Mouse (Mus musculus): ENCODE measurements at regions not wholly inside any gene's neighbourhood (a gene's known extent, or its start where the extent isn't known, plus 50 kb on each side); places are given as distances from the start of the nearest gene placed in this dataset.
"Not testable (repeated sequence)": the region's sequence is repeated elsewhere in the genome, so short reads cannot be mapped to it uniquely, and the experiment has no call there.

GRCm38 (mm10) chr6:31898609-31899008 lies 151.4 kb upstream of the 1700012A03Rik start:
- no peak for DNase-seq (ENCODE audit: low spot score)

GRCm38 (mm10) chr6:31897001-31897400 lies 153.0 kb upstream of the 1700012A03Rik start:
- DNase-seq (ENCODE audit: low spot score) = no peak

GRCm38 (mm10) chr6:31895835-31896234 lies 154.2 kb upstream of the 1700012A03Rik start:
- DNase-seq (ENCODE audit: low spot score) = peak; percentile 65

GRCm38 (mm10) chr6:31886931-31887330 lies 163.1 kb upstream of the 1700012A03Rik start:
- no peak for DNase-seq (ENCODE audit: low spot score)

GRCm38 (mm10) chr6:31885196-31885595 lies 164.8 kb upstream of the 1700012A03Rik start:
- DNase-seq (ENCODE audit: low spot score) = not testable (repeated sequence)

- no peak for DNase-seq (ENCODE audit: low spot score)
These were observed 166.3 kb upstream of the 1700012A03Rik start for GRCm38 (mm10) chr6:31883726-31884125.

- DNase-seq (ENCODE audit: low spot score) = no peak
These were observed 175.4 kb upstream of the 1700012A03Rik start for GRCm38 (mm10) chr6:31874616-31875015.

- DNase-seq (ENCODE audit: low spot score) = no peak
These were observed 176.1 kb upstream of the 1700012A03Rik start for GRCm38 (mm10) chr6:31873911-31874310.

GRCm38 (mm10) chr6:31871766-31872165 lies 178.3 kb upstream of the 1700012A03Rik start:
- no peak for DNase-seq (ENCODE audit: low spot score)

GRCm38 (mm10) chr6:31861996-31862395 lies 188.1 kb upstream of the 1700012A03Rik start:
- DNase-seq (ENCODE audit: low spot score) = no peak

- no peak for DNase-seq (ENCODE audit: low spot score)
These were observed 190.4 kb upstream of the 1700012A03Rik start for GRCm38 (mm10) chr6:31859621-31860020.

- DNase-seq (ENCODE audit: low spot score) = no peak
These were observed 195.8 kb upstream of the 1700012A03Rik start for GRCm38 (mm10) chr6:31854261-31854660.

GRCm38 (mm10) chr6:31846319-31846718 lies 203.7 kb upstream of the 1700012A03Rik start:
- peak; percentile 21 for DNase-seq (ENCODE audit: low spot score)

- no peak for DNase-seq (ENCODE audit: low spot score)
These were observed 204.4 kb upstream of the 1700012A03Rik start for GRCm38 (mm10) chr6:31845671-31846070.

GRCm38 (mm10) chr6:31840621-31841020 lies 209.4 kb upstream of the 1700012A03Rik start:
- DNase-seq (ENCODE audit: low spot score) = no peak

GRCm38 (mm10) chr6:31838588-31838987 lies 211.5 kb upstream of the 1700012A03Rik start:
- DNase-seq (ENCODE audit: low spot score) = no peak

GRCm38 (mm10) chr6:31835795-31836194 lies 214.3 kb upstream of the 1700012A03Rik start:
- no peak for DNase-seq (ENCODE audit: low spot score)

- DNase-seq (ENCODE audit: low spot score) = no peak
These were observed 215.5 kb upstream of the 1700012A03Rik start for GRCm38 (mm10) chr6:31834503-31834902.

- peak; percentile 49 for DNase-seq (ENCODE audit: low spot score)
These were observed 219.4 kb upstream of the 1700012A03Rik start for GRCm38 (mm10) chr6:31830610-31831009.

GRCm38 (mm10) chr6:31823616-31824015 lies 226.4 kb upstream of the 1700012A03Rik start:
- DNase-seq (ENCODE audit: low spot score) = no peak

- no peak for DNase-seq (ENCODE audit: low spot score)
These were observed 227.6 kb upstream of the 1700012A03Rik start for GRCm38 (mm10) chr6:31822186-31823085.

GRCm38 (mm10) chr6:31821621-31822020 lies 228.4 kb upstream of the 1700012A03Rik start:
- DNase-seq (ENCODE audit: low spot score) = no peak

- DNase-seq (ENCODE audit: low spot score) = no peak
These were observed 232.4 kb upstream of the 1700012A03Rik start for GRCm38 (mm10) chr6:31817640-31818039.

- DNase-seq (ENCODE audit: low spot score) = no peak
These were observed 238.2 kb upstream of the 1700012A03Rik start for GRCm38 (mm10) chr6:31811890-31812289.

Measured in layer of hippocampus, adult 11-12 months (tissue).